Mouse (Mus musculus) bone marrow, adult 2 months (tissue): ENCODE measurements around the gene Cyp2t4. TPM values are rescaled to one million over a fixed set of nuclear protein-coding genes. Genes with fewer than 3 reads are reported as not detected.
A peak's percentile ranks its signal among the peaks of the same experiment; 100 is the strongest.

Experiments
- H3K27ac ChIP-seq: fragments of 200-500 bp; 2 replicates; pipeline ENCODE4 v1.5.1; 2012; ENCODE audit warnings: low read depth, mild to moderate bottlenecking, control low read depth, inconsistent platforms, low read length; ENCODE audit not compliant: control insufficient read depth, poor library complexity, insufficient read depth
- H3K4me1 ChIP-seq: fragments of 200-500 bp; 2 replicates; pipeline ENCODE4 v1.6.1; 2011; ENCODE audit warnings: low read length; ENCODE audit not compliant: control insufficient read depth, insufficient read depth
- H3K4me3 ChIP-seq: fragments of 200-500 bp; replicated peaks from 2 replicates; pipeline ENCODE3; 2011; ENCODE audit warnings: mild to moderate bottlenecking, low read depth, low read length, control low read depth; ENCODE audit not compliant: control insufficient read depth
- CTCF ChIP-seq: fragments of 200-500 bp; IDR thresholded peaks from 2 replicates; pipeline ENCODE4 v1.5.1; 2011; ENCODE audit warnings: low read length, control low read depth; ENCODE audit not compliant: control insufficient read depth, insufficient read depth
- POLR2A ChIP-seq: fragments of 200-500 bp; IDR thresholded peaks from 2 replicates; pipeline ENCODE4 v1.6.1; 2011; ENCODE audit warnings: low read depth, mild to moderate bottlenecking, control low read depth, low read length, borderline replicate concordance; ENCODE audit not compliant: control insufficient read depth
- WGBS: fragments of 180-500 bp; shearing (Covaris S2); methylation state at CpG from one replicate; pipeline ENCODE4 v1.1.7; 2018; 5-methylcytosine and 5-hydroxymethylcytosine counted together
- polyA plus RNA-seq: library from polyadenylated mRNA; stranded (reverse); fragments of >200 nt; gene quantifications from 2 replicates; pipeline ENCODE4 v1.2.4, GENCODE M21; 2011; ENCODE audit warnings: low replicate concordance; ENCODE audit not compliant: missing spikeins, insufficient read depth, insufficient read length

Cyp2t4 gene
- polyA plus RNA-seq, 1 experiment, result not detected

DNA sequence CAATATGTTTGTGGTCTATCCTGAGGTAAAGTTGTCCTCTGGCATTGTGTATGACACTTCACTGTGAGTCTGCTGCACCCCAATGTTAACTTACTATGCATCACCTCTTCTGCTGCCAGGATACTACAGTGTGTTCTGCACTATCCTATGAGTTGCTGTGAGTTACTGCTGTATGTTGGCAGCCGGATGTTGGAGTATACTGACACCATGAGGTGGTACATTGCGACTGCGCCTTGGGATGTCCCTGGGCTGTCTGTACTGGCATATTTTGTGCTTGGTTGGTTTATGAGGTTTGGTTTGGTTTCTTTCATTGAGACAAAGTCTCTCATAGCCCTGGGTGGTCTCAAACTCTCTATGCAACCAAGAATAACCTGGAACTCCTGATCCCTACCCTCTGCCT is 25.4 kb upstream of the Cyp2t4 start:
- TF ChIP-seq POLR2A (no peak), CTCF (peak; percentile 46)
- WGBS, result 35% methylated on average over 3 of the region's 3 CpGs
- Histone ChIP-seq H3K27ac (no peak overlapping the region), H3K4me1 (no peaks in the 10 kb centered on the region), H3K4me3 (no peak overlapping the region)

DNA sequence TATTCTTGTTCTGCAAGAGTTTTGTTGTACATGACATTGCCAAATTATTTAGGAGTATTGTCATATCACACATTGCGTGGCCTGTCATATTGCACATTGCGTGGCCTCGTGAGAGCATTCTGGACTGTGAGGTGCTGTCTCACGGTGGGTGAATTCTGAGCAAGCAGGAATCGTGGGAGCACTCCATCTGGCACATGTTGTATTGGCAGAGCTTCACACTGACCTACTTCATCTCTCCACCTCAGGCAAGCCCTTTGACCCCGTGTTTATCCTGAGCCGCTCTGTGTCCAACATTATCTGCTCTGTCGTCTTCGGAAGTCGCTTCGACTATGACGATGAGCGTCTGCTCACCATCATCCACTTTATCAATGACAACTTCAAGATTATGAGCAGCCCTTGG is 24.6 kb upstream of the Cyp2t4 start:
- TF ChIP-seq CTCF, result no peak
- no peak for TF ChIP-seq POLR2A
- no peak overlapping the region for H3K27ac ChIP-seq
- WGBS, result 87% methylated on average over 13 of the region's 13 CpGs
- H3K4me1 ChIP-seq, result no peaks in the 10 kb centered on the region
- no peak overlapping the region for H3K4me3 ChIP-seq

DNA sequence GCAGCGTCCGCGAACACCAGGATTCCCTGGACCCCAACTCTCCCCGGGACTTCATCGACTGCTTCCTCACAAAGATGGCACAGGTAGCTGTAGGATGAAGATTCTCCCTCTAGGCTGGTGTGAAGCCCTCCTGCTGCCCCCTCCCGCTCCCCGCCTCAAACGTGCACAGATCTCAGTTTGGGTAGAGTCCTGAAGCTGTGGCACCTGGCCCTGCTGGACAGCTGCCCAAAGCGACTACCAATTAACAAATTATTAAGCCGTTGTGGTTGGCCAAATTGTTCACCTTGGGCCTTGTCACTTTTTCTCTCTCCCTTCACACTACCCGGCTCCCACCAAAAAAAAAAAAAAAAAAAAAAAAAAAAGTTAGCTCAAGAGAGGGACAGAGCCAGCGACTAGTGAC is 23.7 kb upstream of the Cyp2t4 start:
- WGBS, result 77% methylated on average over 12 of the region's 12 CpGs
- Histone ChIP-seq H3K4me1 (no peaks in the 10 kb centered on the region), H3K27ac (no peak overlapping the region), H3K4me3 (no peak overlapping the region)
- TF ChIP-seq POLR2A (no peak), CTCF (no peak)

GRCm38 (mm10) chr7:27130521-27131370 is 22.8 kb upstream of the Cyp2t4 start:
- WGBS, result 82% methylated on average over 22 of the region's 22 CpGs
- H3K4me3 ChIP-seq, result no peak overlapping the region
- TF ChIP-seq POLR2A, result no peak
- TF ChIP-seq CTCF, result no peak
- H3K27ac ChIP-seq, result no peak overlapping the region
- H3K4me1 ChIP-seq, result no peaks in the 10 kb centered on the region

DNA sequence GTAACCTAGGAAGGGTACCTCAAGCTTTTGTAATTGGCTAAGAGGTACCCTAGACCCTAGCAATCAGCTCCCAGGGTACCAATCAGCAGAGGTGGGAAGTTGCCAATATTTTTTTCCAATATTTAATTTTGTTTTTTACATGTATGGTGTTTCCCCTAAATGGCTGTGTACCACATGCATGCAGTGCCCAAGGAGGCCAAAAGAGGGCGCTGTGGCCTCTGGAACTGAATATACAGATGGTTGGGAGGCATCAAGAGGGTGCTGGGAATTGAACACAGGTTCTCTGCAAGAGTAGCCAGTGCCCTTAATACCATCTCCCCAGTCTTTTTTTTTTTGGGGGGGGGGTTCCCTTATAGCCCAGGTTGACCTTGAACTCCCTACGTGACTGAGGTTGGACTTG is 22.1 kb upstream of the Cyp2t4 start:
- no peak for TF ChIP-seq POLR2A
- peak; percentile 19; the same call in 1 of the 2 replicates for TF ChIP-seq CTCF
- Histone ChIP-seq H3K4me3 (no peak overlapping the region), H3K27ac (no peak overlapping the region), H3K4me1 (no peaks in the 10 kb centered on the region)
- WGBS, result 59% methylated on average over 2 of the region's 2 CpGs

DNA sequence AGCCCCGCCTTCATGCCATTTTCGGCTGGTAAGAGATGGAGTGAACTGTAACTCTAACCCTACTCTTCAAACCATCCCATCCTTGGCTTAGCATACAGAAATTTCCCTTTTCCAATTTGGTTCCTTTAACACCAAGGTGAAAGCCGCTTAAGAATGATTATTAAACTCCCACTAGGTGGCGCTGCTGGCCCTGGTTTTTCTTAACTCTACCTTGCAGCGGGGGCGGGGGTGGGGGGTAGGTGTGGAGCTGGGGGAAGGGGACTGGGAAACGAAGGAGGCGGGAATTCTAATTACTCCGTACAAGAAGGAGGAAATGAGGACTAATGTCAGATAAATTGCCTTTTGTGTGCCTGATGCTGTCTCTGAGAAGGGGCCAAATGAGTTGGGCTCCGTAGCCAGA is 20.9 kb upstream of the Cyp2t4 start:
- TF ChIP-seq POLR2A (no peak), CTCF (no peak)
- Histone ChIP-seq H3K4me1 (no peaks in the 10 kb centered on the region), H3K27ac (no peak overlapping the region), H3K4me3 (no peak overlapping the region)
- 14% methylated on average over 10 of the region's 10 CpGs for WGBS

DNA sequence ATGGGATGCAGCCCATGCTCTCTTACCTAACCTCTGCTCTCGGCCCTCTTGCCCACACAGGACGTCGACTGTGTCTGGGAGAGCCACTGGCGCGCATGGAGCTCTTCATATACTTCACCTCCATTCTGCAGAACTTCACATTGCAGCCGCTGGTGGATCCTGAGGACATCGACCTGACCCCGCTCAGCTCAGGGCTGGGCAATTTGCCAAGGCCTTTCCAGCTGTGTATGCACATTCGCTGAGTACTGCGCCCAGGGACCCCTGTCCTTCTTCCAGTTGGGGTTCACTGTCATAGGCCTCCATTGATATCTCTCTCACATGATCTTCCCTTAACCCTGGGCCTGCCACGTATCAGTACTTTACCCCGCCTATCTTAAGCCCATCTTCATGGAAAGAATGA is 20.4 kb upstream of the Cyp2t4 start:
- TF ChIP-seq POLR2A, result no peak
- TF ChIP-seq CTCF, result no peak
- no peaks in the 10 kb centered on the region for H3K4me1 ChIP-seq
- no peak overlapping the region for H3K27ac ChIP-seq
- no peak overlapping the region for H3K4me3 ChIP-seq
- WGBS, result 63% methylated on average over 12 of the region's 12 CpGs

DNA sequence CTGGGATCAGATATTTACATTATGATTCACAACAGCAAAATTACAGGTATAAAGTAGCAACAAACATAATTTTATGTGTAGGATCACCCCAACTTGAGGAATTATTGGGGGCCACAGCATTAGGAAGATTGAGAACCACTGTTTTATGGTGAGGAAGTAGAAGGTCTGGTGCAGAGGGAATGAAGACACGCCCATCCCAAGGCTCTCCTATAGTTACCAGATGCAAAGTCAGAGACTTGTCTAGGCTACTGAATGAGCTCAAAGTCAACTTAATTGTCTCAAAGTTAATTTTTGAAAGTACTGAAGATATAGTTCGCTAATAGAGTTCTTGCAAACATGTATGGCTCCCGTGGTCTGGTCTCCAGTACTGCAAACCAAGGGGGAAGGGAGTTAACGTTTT is 19.8 kb upstream of the Cyp2t4 start:
- H3K4me3 ChIP-seq, result no peak overlapping the region
- WGBS, result 68% methylated on average over 4 of the region's 4 CpGs
- H3K27ac ChIP-seq, result no peak overlapping the region
- TF ChIP-seq POLR2A (no peak), CTCF (no peak)
- H3K4me1 ChIP-seq, result no peaks in the 10 kb centered on the region
